9 mouse cellular contexts compared by ENCODE assay signal in the genomic region with DNA sequence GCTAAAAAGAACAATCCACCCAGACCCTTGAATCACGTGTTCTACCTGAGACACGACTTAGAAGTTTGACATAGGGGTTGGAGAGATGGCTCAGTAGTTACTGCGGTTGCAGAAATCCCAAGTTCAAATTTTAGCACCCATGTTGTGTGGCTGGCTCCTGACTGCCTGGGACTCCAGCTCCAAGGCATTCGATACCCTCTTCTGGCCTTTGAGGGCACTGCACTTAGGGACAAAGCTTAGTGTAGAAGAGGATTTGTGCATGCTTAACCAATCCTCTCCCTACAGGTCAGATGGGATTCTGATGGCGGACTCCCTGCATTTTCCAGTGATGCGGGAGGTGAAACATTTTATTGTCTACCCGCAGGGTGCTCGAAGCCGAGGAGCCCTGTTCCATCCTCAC. TPM values are rescaled to one million over a fixed set of nuclear protein-coding genes. Genes with fewer than 3 reads are reported as not detected.
DNase-seq lines count a peak whose midpoint lies in the region; ATAC-seq and TF ChIP-seq lines count a peak whose summit lies in the region.
"Had no signal": no experiment of that assay in that cellular context is flagged by ENCODE, and none has a peak within 500 bp of the region (broad histone marks: within the 10 kb centered on the region; RNA-seq: fewer than 3 reads in every experiment).

No protein-coding gene starts in this region.

- no peak overlapping the region for H3K27ac ChIP-seq in testis, adult 2 months (ENCODE audit: control insufficient read depth, insufficient read depth, low read depth, low read length)
- H3K27ac ChIP-seq in cortical plate, adult 2 months (ENCODE audit: insufficient read depth, low read length), result no peak overlapping the region
- peak overlapping the region; percentile 28; the same call in 1 of the 2 replicates for H3K27ac ChIP-seq in liver, adult 2 months (replicated peaks; ENCODE audit: insufficient read depth, low read depth, low read length)
- H3K27ac ChIP-seq in hindbrain, embryonic 13.5 days, result no peak overlapping the region
- H3K27ac ChIP-seq: neural tube, embryonic 12.5 days had no signal

- no peak overlapping the region for H3K4me3 ChIP-seq in testis, adult 2 months (ENCODE audit: control insufficient read depth, low read depth, low read length)
- no peak overlapping the region for H3K4me3 ChIP-seq in cortical plate, adult 2 months (ENCODE audit: insufficient read depth, low read length)
- no peak overlapping the region for H3K4me3 ChIP-seq in liver, adult 2 months (ENCODE audit: insufficient read depth, low read depth, low read length)
- no peak overlapping the region for H3K4me3 ChIP-seq in hindbrain, embryonic 13.5 days
- H3K4me3 ChIP-seq: neural tube, embryonic 12.5 days had no signal

- ATAC-seq in hindbrain, embryonic 13.5 days (ENCODE audit: low FRiP score), result no peak

- H3K27me3 ChIP-seq in testis, adult 2 months (ENCODE audit: control insufficient read depth, insufficient read depth, low read length), result no peaks in the 10 kb centered on the region
- H3K27me3 ChIP-seq in liver, adult 2 months (ENCODE audit: control insufficient read depth, insufficient read depth, low read length), result no peaks in the 10 kb centered on the region
- H3K27me3 ChIP-seq in hindbrain, embryonic 13.5 days, result no peaks in the 10 kb centered on the region
- H3K27me3 ChIP-seq: neural tube, embryonic 12.5 days had no signal

- TF ChIP-seq POLR2A in testis, adult 2 months (IDR thresholded peaks at IDR 0.05; ENCODE audit: control insufficient read depth, low read depth, low read length), result no peak
- TF ChIP-seq POLR2A in cortical plate, adult 2 months (IDR thresholded peaks at IDR 0.05; ENCODE audit: extremely low read depth, insufficient read depth, low read length), result no peak
- no peak for TF ChIP-seq POLR2A in liver, adult 2 months (IDR thresholded peaks at IDR 0.05; ENCODE audit: extremely low read depth, insufficient read depth, low read length)

- intact Hi-C loops in heart, postnatal 10 days (cut with DNase I), result loop anchor here (1.0 kb wide), 1 partner anchor 120 kb away; no protein-coding TSS in a partner anchor

- 52% methylated on average over 9 of the region's 9 CpGs for WGBS in liver, adult 2 months
- WGBS in hindbrain, embryonic 13.5 days, result 87% methylated on average over 9 of the region's 9 CpGs

- no peaks in the 10 kb centered on the region for H3K4me1 ChIP-seq in testis, adult 2 months (ENCODE audit: control insufficient read depth, insufficient read depth, low read length)
- H3K4me1 ChIP-seq in cortical plate, adult 2 months (ENCODE audit: control insufficient read depth, insufficient read depth, low read length), result peaks cover 14% of the 10 kb centered on the region; the same call in 1 of the 2 replicates
- peaks cover 33% of the 10 kb centered on the region for H3K4me1 ChIP-seq in liver, adult 2 months (ENCODE audit: control insufficient read depth, insufficient read depth, low read length)
- H3K4me1 ChIP-seq in hindbrain, embryonic 13.5 days (replicated peaks), result peaks cover 55% of the 10 kb centered on the region

- no peaks in the 10 kb centered on the region for H3K9me3 ChIP-seq in hindbrain, embryonic 13.5 days
- H3K9me3 ChIP-seq: neural tube, embryonic 12.5 days had no signal

- no peak overlapping the region for H3K4me2 ChIP-seq in hindbrain, embryonic 13.5 days
- H3K4me2 ChIP-seq: neural tube, embryonic 12.5 days had no signal

- peaks cover 26% of the 10 kb centered on the region; the same call in 1 of the 2 replicates for H3K79me2 ChIP-seq in liver, adult 2 months (ENCODE audit: control insufficient read depth, insufficient read depth, low read length)

- no peak for DNase-seq in testis, postnatal 14 days (ENCODE audit: low spot score)
- peak; percentile 10 for DNase-seq in adipocyte (ENCODE audit: low spot score)
- DNase-seq in heart, postnatal 10 days, result peak; percentile 77 to 80
- peak; percentile 78 for DNase-seq in liver, adult 2 months (ENCODE audit: extremely low read depth, low read depth, low spot score)
- DNase-seq in retina, embryonic 14.5 days (ENCODE audit: low spot score), result peak; percentile 52

- no peak overlapping the region for H3K9ac ChIP-seq in liver, adult 2 months (ENCODE audit: low read depth, low read length)
- no peak overlapping the region for H3K9ac ChIP-seq in hindbrain, embryonic 13.5 days
- H3K9ac ChIP-seq: neural tube, embryonic 12.5 days had no signal

- no peaks in the 10 kb centered on the region for H3K36me3 ChIP-seq in testis, adult 2 months (ENCODE audit: control insufficient read depth, insufficient read depth, low read length)
- no peaks in the 10 kb centered on the region for H3K36me3 ChIP-seq in liver, adult 2 months (ENCODE audit: control insufficient read depth, insufficient read depth, low read length)
- no peaks in the 10 kb centered on the region for H3K36me3 ChIP-seq in hindbrain, embryonic 13.5 days
- H3K36me3 ChIP-seq: neural tube, embryonic 12.5 days had no signal

- peak; percentile 54; the same call in 1 of the 2 replicates for TF ChIP-seq CTCF in testis, adult 2 months (IDR thresholded peaks at IDR 0.05; ENCODE audit: control insufficient read depth, insufficient read depth, insufficient replicate concordance, low read depth, low read length)
- TF ChIP-seq CTCF in cortical plate, adult 2 months (IDR thresholded peaks at IDR 0.05; ENCODE audit: extremely low read depth, insufficient read depth, low read length), result peak; percentile 69
- peak; percentile 87 for TF ChIP-seq CTCF in liver, adult 2 months (IDR thresholded peaks at IDR 0.05; ENCODE audit: low read depth, low read length)

RNA-seq across cellular contexts. Expression of a gene that starts 15.6 kb away (rescaled TPM):
- polyA plus RNA-seq in testis, adult 2 months (2012; rRNA removed), result 0.93 and 1.3 TPM in 2 replicates
- 23.1 and 24.3 TPM in 2 replicates for polyA plus RNA-seq in cortical plate, adult 2 months (2012; rRNA removed)
- 10 to 100 TPM; 41.4 to 48.1 TPM for total RNA-seq in heart, postnatal 10 days (2021)
- 50.9 and 64.9 TPM in 2 replicates for total RNA-seq in liver, adult 2 months (2014; rRNA removed)
- 23.6 and 26.4 TPM in 2 replicates for polyA plus RNA-seq in liver, adult 2 months (2012; rRNA removed)
- polyA plus RNA-seq in hindbrain, embryonic 13.5 days (2015; fragmentation: Nextera tagmentation; extraction: Ambion mirVana), result 129 and 131 TPM in 2 replicates

Comparison
In these comparisons a context has a peak if more than half of its experiments do, and no peak if none do; other contexts are left out.
1. RNA of a gene that starts 15.6 kb away (polyA plus RNA-seq): 129 to 131 TPM in hindbrain, embryonic 13.5 days, 23.6 to 26.4 TPM in liver, adult 2 months and 23.1 to 24.3 TPM in cortical plate, adult 2 months; 0.93 to 1.3 TPM in testis, adult 2 months; every median in the first group is over 10 times any median in the second.
2. Peak in every context shown above with its lines, with median percentiles within 50 percentile points of each other: CTCF ChIP-seq.